Mouse (Mus musculus) adrenal gland, postnatal 14 days (tissue): ENCODE results near the gene Slc9a2. TPM values are rescaled to one million over a fixed set of nuclear protein-coding genes. Genes with fewer than 3 reads are reported as not detected.
"Not testable (repeated sequence)": the region's sequence is repeated elsewhere in the genome, so short reads cannot be mapped to it uniquely, and the experiment has no call there.

Source experiments
- DNase-seq: peaks from one replicate; pipeline ENCODE4 v3.0.0; 2021; ENCODE audit warnings: mixed read lengths
- long read RNA-seq, 2 experiments: library from polyadenylated mRNA; stranded (forward); transcript quantifications; one replicate each; pipeline ENCODE4 v2.0.0; 2021
- total RNA-seq: library from RNA; stranded (reverse); gene quantifications from 2 replicates; pipeline ENCODE4 v1.2.3, GENCODE M21; 2021

Gene Slc9a2
- not detected in 2 replicates for total RNA-seq
- long read RNA-seq, experiment 1, result 0 reads
- long read RNA-seq, experiment 2, result 0 reads

DNA sequence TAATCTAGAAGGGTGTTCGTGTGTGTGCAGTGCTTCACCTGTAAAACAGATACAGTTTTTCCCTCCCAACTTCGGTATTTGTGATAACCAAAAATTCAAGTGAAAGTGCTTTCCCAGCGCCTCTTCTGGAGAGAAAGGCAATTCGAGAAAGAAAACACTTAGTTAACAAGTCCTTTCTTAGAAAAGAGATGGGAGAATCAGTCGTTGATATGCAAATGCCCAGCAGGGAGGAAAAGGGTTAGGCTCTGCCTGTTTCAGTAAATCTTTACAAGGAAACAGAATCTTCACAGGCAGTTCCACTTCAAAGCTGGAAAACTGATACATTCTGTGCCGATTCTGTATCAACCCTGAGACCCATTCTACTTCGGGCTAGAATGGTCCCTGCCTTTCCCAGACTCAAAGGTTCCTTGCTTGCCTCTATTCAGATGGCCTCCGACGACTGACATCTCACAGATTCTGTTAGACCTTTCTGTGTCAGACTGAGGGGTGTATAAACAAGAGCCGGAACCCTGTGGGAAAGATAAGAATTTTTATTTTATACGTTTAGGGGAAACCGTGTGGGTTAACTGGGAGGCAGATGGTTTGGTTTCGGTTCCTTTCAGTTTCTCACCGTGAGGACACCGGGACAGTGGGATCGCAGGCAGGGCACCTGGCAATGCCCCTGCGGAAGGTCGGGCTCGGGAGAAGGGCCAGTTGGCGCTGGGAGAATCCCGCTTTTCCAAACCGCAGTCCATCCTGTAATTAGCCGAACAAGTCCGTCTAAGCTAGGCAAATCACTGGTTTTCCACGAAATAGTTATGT is at the start of gene Slc9a2:
TSS of gene Slc9a2 (plus strand) at position 508 of the 801 bp plus-strand sequence.
- no peak for DNase-seq

DNA sequence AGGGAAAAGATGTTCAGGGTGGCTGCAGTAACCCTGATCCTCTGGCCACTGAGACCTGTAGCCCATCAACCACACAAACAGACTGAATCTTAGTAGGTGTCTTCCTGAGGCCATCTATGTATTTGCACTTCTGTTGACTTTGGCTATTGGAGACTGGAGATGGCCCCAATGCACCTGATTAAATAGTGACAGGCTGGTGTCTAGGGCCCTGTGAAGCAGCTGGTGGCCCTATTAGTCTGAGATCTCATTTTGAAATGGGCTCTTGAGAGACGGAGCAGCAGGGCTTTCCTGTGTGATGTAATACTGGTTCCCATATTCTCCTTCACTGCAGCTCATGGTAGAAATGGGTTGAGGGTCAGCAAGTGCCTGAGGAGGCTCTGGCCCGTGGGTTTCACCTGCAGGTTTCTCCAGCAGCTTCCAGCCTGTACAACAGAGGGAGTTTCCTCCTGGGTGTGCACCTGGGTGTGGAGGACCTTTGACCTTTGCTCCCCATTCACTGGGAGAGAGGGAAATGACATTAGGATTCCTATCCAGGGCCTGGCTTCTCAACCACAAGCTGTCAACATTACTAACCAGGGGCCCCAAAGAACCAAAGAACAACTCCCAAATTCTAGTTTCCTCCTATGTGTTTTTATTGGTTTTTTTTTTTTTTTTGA is 47.8 kb upstream of the Slc9a2 start:
- no peak for DNase-seq

DNA sequence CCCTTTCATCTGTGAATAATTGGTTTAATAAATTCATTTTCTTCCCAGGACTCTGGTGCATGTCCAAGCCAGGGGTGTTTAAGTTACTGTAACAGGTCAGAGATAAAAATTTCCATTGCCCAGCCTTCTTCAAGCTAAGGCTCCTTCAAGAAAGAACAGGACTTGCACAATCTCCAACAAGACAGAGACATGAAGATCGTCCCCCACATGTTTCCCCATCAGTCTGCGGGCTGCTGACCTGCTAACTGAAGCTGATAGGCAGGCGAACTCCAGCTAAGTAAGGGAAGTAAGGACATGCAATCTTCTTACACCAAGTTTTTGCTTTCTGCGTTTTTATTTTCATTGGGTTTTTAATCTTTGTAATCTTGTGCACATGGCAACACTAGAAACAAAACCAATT is 45.8 kb upstream of the Slc9a2 start:
- no peak for DNase-seq

DNA sequence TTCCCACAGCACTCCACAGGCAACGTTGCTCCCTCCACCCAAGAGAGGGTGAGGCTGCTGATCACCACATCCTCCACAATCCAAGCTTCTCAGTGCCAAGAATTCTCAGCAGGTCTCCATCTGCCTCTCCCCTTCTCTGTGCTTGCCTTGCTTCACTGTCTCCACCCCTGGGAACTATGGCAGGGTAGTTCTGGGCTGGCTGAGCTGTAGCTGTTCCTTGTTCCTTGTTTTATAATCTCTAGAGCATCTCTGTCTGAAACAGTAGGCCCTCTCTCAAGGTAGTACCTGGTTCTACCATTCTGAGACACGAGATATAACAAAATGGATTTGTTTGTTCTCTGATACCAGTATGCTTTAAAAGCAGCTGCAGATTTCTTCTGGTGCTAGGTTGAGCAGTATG is 32.1 kb upstream of the Slc9a2 start:
- no peak for DNase-seq

DNA sequence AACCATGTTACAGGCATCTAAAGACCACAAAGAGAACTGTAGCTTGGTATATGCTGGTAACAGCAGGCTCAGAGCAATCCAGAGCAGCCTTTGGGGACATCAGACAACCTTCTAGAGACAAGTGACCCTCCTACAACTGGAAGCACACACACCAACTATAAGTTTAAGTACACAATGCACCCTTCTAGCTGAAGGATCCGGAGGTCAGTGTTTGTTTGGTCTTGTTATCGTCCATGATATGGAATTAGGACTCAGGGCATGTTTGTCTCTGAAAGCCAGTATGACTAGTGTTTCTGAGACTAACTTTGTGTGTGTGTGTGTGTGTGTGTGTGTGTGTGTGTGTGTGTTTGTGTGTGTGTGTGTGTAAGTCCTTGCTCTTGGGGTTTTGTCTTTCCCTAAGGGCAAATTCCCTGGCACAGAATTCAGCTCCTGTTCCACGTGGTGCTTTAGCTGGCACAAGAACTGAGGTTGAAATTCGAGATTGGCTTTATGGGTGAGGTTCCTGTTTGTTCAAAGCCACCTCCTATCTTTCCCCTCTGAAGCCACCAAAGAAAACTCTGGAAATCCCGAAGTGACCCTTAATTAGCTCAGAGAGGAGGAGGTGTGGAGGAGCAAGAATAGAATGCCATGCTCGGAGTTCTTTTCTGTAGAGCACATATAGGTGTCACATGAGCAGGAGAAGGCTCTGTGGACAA is 29.4 kb upstream of the Slc9a2 start:
- DNase-seq, result peak; percentile 23

DNA sequence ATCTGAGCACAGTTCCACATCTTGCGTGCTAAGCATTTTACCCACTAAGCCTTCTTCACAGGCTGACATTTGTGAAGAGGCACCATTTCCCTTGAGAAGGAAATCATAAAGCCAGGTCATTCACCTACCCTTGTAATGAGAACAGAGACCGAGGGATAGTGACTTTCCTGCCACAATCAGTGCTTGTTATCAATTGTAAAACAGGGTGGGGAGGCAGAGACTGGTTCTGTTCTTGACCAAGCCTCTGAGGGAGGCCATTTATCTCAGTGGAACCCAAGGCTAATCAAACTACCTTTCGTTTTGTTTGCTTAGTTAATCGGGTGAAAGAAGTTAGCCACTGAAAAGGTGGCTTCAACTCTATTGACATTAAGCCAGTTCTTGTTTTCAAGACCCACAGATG is 23.3 kb upstream of the Slc9a2 start:
- no peak for DNase-seq

DNA sequence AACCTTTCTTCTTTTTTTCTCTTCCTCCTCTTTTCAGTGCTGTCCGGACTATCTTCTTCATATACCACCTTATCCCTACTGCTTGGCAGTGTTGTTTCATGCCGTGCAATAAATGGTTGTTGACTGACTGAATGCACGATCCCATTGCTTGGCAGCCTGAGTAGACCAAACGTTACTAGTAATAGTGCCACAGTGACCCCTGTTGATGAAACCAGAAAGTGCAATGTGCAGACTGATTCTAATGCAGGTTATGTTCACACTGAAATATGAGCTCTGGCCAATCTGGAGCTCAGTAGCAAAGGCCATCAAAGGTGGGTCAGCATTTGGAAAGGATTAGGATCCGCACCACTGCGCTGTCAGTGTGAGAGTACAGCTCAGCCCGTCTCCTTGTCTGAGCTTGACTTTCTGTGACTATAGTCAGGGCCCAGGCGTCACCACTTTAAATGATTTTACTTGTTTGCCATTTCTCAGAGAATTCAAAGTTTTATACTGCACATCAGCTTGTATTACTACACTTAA is 22.3 kb upstream of the Slc9a2 start:
- DNase-seq, result peak; percentile 45

DNA sequence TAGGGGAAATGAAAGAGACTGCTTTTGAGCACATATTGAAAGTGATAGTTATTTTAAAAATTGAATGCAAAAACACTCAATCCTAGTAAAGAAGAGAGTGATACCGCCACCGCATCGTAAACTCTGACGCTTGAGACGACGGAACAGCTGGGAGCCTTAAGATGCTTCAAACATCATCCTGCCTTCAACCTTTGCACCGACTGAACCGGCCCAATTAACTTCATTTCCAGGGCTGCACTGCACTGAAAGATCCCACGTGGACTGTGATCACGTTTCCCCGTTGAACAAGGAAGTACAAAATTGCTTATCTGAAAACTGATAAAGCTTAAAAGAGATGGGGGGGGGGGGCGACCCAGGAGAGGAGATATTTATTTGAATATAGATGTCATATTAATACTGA is 21.4 kb upstream of the Slc9a2 start:
- DNase-seq, result no peak

DNA sequence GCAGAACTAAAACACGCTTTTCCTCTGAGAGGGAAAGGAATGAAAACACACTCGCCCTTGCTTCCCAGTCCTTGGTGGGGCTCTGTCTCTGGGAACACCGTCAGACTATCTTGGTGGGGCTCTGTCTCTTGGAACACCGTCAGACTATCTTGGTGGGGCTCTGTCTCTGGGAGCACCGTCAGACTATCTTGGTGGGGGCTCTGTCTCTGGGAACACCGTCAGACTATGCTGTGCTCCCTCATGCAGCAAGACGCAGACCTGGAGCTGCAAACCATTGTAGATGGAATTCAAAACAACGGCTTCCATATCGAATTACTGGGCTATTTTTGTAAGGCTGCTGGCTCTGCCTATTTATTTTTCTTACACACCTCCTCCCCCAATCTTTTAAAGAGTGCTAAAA is 20.9 kb upstream of the Slc9a2 start:
- DNase-seq, result no peak

DNA sequence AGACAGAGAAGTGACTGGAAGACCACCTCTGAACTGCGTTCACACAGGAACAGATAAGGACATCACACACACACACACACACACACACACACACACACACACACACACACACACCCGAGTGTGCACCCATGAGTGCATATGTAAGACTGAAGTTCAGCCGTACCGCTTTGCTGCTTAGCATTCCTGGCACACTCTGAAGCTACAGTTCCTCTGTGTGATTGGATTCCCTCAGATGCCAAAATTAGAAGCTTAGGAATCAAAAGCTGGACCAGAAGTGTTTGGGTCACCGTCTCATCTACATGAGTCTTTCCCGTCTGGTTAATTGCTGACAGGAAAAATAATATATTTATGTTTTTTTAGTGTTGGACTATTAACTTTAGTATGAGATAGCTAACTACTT is 19.5 kb upstream of the Slc9a2 start:
- no peak for DNase-seq

DNA sequence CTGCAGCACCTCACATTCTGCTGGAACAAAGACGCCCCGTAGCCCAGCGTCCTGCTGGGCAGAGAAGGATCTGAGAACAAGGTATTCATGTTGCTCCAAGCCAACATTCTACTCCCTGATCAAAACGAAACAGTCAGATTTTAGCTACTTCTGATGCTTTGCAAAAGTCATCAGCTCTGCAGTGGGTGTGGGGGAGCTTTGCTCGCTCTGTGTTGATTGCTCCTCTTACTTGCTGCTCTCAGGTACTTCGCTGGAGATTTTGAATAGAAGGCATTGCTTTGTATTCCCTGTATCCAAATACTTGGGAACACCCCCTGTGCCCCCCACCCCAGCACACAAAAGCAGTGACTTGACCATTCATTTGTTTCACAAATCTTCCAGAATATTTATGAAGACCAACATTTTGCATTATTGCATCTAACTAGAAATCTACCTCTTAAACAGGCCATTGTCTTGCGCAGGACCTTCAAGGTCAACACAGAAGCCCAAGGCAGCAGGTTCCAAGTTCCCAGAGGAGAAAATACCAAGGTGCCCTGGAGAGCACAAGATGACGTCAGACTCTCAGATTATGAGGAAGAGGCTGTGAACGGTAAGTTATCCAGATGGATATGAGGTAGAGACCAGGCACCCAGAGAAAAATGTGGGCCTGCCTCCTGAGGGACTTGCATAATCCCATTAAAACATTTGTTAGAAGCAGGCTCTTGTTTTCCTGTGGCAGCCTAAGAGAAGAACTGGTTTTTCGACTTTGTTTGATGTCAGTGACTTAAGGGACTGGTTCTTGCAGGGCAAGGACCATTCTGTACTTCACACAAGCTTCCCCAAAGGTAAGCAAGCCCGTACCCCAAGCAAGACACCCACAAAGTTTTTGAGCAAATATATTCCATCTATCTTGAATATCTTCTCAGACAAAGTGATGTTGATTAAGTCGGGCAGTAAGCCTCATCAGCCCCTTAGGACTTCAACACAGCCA is 14.7 kb upstream of the Slc9a2 start:
- no peak for DNase-seq

DNA sequence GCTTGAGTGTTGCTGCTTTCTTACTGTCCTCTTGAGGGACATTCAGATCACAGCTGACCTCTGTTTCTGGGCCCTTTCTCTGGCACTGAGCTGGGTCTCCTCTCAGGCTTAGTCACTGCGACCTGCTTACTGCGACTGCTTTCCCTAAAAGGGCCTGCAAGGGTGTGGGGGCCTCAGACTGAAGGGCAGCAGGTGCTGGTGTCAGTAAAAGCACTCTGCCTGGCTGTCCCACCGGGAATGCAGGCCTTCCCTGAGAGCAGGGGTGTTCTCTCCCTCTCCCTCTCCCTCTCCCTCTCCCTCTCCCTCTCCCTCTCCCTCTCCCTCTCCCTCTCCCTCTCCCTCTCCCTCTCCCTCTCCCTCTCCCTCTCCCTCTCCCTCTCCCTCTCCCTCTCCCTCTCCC is 12.9 kb upstream of the Slc9a2 start:
- not testable (repeated sequence) for DNase-seq

DNA sequence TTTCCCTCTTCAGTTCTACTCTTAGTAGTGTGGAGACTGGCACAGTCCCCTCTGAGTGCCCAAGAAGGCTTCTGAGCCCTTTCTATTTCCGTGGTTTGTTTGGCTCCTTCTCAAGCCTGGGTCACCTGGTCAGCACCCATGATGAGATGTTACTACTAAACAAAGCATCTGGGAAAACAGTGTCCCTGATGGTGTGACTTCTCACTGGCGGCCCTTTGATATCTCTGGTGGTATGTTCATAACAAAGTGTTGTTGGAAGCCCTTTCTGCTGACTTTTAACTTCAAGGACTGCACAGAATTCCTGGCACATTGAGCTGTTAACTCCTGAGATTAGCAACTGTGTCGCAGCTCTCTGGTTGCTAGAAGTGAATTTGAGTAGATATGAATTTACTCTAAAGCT is 10.3 kb upstream of the Slc9a2 start:
- DNase-seq, result no peak

DNA sequence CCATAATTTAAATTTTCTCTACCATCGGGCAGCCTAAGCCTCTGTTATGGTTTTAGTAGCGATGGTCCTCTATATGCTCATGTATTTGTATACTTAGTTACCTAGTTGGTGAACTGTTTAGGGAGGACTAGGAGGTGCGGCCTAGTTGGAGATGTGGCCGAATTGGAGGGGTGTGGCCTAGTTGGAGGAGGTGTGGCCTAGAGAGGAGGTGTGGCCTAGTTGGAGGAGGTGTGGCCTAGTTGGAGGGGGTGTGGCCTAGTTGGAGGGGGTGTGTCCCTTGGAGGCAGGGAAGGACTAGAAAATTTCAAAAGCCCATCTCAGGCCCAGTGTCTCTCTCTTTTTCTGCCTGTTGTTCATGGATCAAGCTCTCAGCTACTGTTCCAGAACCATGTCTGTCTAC is 8.9 kb upstream of the Slc9a2 start:
- no peak for DNase-seq

DNA sequence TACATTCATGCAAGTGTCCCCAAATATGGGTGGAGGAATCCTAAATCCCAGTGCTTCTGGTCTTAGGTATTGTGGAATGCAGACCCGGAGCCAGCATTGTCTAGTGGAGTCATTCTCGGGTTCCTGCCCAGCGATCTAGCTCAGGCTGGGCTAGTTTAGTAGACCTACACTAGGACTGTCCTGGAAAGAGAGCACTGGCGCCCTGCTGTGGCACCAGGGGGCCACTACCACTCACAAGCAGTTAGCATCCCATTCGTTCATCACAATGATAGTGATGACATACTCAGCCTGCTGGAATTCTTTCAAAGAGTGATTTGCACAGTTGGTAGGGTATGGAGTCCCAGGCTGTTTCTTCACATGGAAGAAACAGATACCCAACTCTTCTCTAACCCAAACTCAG is 3.1 kb upstream of the Slc9a2 start:
- no peak for DNase-seq

DNA sequence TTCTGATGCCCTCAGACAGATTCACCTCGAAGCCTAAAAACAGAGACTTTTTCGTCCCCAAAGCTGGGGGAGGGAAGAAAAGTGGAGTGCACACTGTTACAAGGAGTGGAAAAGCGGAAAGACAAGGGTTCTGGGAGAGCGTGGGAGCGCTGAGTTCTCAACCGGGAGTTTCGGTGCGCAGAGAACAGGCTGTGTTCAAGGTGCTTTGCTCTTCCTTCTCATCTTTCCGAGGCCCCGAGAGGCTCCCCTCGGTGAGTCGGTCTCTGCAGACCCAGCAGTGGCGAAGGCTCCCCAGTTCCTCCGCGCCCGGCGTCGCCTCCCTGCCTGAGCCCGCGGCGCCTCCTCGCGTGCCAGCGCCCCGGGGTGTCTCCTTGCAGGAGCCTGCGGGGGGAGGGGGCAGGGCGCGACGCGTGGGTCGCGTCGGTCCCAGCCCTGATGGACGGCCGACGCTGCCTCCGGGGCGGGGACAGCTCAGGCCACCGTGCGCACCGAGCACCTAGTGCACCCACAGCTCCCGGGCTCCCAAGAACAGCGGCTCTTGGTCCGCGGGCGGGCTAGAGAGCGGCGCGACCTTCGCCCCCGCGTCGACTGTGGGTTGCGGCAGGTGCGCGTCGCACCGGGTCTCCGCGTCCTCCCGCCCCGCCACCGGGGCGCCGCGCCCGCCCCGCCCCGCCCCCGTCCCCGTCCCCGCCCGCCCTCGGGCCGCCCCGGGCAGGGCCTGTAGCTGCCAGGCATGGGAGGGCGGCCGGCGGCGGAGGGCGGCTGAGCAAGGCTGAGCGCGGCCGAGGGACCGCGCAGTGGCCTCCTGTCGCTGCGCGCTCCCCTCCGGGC is 709 bp downstream of the Slc9a2 start:
- DNase-seq, result peak; percentile 50

DNA sequence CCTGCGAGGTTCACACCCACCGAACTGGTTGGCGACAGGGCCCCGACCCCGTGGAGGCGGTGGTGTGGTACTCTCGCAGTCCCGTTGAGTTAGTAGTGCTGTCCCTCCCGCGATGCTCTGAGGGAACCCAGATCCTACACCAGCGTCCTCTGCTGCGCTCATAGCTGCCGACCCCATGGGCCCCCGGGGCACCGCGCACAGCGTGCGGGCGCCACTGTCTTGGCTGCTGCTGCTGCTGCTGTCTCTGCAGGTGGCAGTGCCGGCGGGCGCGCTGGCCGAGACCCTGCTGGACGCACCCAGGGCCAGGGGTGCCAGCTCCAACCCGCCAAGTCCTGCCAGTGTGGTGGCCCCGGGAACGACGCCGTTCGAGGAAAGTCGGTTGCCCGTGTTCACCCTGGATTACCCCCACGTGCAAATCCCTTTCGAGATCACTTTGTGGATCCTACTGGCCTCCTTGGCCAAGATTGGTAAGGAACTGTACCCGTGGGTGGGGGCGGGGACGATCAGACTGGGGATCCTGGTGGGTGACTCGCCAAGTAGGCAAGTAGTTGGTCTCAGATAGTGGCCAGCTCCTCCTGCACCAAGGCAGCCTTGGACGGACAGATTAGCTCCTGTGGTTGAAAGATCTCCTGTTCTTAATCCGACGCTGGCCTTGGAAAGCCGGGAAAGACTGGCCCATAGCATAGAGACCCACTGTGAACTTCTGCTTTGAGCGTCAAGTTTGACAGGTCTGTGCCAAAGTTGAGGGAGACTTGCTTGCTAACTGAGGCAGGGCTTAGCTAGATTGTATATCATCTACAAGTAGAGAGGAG is 1.5 kb downstream of the Slc9a2 start:
- peak; percentile 8 for DNase-seq

DNA sequence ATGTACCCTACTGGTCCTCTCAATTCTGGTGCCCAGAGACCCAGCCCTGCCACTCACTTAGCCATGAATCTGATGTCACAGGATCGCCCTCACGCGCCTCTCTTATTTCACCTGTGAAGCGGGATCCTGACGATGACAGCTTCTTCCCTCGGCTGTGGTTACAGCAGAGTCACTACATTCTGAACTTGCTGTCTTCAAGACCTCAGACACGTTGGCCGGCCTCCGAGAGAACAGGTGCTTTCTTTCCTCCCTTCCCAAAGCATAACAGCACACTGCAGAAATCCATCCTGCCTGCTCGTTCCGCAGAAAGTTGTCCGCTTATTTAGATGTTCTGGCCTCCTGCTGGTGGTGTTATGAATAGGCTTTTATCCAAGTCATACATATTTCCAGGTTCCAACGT is 13.9 kb downstream of the Slc9a2 start:
- no peak for DNase-seq

DNA sequence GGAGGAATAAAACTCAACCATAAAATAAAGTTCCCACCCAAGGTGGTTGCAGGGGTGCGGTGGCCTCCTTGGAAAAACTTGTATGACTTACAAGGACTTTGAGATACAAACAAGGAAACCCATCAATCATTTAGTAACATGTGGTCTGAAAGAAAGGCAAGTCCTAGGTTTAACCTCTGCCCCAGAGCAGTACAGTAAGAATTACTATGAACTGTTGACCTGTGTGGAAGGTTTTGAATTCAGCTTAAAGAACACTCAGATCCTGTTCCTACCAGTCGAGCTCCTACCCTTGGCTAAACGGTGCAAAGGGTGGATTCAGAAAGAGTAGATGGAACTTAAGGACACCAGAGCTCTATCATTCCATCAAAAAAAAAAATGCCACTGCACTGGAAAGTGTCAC is 16.1 kb downstream of the Slc9a2 start:
- no peak for DNase-seq

DNA sequence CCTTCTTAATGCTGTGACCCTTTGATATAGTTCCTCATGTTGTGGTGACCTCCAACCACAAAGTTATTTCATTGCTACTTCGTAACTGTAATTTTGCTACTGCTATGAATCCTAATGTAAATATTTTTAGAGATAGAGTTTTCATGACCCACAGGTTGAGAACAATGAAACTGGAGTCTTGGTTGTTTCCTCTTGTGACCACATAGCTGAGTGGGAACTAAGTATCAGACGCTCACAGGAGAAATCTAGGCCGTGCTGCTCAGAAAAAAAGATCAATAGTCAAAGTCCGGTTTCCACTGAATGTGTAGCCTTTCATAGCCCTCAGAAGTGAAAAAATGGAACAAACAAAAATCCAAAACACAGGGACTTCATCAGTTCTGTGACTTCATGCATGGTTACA is 24.7 kb downstream of the Slc9a2 start:
- DNase-seq, result no peak
